Mouse (Mus musculus): Measurements from ENCODE around the gene Gm10912.
"Not testable (repeated sequence)": the region's sequence is repeated elsewhere in the genome, so short reads cannot be mapped to it uniquely, and the experiment has no call there.

Gm10912 gene

DNA sequence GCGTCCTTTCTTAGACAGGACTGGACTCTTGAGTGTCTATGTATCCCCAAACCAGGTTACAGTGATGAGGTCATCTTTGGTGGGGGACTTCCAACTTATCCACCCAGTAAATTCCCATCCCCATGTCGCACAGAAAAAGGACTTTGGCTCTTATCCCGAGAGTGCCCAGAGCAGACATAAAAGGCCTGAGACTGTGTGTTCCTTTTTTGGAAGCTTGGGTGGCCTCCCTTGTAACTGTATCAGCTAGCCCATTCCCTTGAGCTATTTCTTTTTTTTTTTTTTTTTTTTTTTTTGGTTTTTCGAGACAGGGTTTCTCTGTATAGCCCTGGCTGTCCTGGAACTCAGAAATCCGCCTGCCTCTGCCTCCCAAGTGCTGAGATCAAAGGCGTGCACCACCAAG lies at the start of gene Gm10912:
Gm10912 (plus strand) TSS at position 301 of the 400 bp plus-strand sequence.
- not testable (repeated sequence) for DNase-seq (ENCODE audit: low read depth, low spot score)

DNA sequence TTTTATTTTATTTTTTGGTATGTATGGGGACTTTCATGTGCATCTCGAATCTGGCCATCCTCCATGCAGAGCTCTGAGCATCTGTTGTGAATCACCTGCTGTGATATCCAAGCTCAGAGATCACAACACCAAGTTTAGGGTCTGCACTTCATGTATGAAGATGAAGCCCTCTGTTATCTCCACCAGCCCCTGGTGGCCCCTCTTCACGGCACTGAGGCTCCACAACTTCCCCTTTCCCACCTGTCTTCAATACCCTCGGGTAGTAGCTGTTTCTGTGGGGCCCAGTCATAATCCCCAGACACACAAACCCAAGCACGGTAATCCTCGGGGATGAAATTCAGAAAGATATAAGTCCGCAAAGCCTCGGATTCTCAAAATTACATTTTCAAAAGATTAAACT lies 42.5 kb upstream of the Gm10912 start:
- no peak for DNase-seq (ENCODE audit: low read depth, low spot score)

DNA sequence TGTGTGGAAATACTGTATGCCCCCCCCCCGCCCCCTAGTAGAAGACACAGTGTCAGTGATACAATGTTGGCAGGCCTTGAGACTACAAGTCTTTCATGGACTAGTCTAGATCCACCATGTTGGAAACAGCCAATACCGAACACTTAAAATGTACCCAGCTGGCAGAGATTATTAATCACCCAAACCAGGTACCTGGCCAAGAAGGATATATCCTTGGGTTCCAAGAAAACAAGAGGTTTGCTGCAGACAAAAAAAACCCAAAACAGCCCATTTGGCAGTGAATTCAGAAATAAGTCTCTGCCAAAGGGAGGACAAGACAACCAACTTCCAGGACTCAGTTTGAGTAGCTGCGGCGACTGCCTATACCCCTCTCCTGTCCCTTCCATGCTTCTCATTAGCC lies 41.0 kb upstream of the Gm10912 start:
- DNase-seq (ENCODE audit: low read depth, low spot score): no peak

GRCm38 (mm10) chr2:104027458-104028138 lies 38.0 kb upstream of the Gm10912 start, which contains the start of gene Fbxo3:
TSS of gene Fbxo3 (plus strand) at chr2:104027721.
- peak; percentile 78 for DNase-seq (ENCODE audit: low read depth, low spot score)

DNA sequence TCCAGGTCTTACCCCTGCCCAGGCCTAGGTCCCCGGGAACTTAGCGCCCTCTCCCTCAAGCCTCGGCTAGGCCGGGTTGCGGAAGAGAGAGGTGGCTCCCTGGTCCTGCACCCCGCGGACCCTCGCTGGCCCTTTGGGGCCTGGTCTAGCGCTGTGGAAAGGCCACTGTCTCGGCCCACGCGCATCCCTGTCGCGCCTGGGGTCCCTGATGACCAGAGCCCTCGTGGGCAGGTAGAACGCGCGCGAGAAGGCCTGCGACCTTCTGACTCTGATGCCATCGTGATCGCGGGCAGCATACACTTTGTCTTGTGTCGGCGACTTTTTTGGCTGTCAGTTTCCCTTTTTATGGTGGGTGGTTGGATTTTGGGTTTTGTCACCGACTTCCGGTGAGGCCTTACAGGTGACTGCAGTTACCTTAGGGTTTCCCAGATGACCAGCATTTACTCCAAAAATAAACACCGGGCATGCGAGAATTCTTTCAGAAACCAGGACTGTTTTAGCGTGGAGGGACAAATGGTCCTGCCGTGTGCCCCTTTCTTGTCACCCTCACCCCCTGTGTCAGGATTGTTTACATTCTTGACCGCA lies 37.4 kb upstream of the Gm10912 start, which contains the start of gene 4931422A03Rik:
4931422A03Rik (minus strand) TSS at position 223 of the 585 bp plus-strand sequence.
- DNase-seq (ENCODE audit: low read depth, low spot score): peak; percentile 34

DNA sequence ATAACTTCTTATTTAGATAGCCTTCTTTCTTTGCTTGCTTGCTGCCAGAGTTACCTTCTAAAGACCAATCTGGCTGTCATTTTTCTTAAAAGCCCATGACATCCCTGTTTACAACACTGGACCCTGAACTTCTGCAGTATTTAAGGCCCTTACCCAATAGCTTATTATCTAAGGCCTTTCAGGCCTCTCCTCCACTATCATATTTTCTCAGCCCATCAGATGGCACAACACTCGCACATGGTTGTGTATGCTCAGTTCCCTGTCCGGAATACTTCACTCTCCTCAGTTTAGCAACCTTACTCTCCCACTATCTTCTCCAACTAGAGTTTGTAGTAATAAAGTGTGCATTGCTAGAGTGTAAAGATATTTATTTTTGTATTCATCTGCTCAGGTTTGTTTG lies 36.6 kb upstream of the Gm10912 start:
- peak; percentile 27 for DNase-seq (ENCODE audit: low read depth, low spot score)

DNA sequence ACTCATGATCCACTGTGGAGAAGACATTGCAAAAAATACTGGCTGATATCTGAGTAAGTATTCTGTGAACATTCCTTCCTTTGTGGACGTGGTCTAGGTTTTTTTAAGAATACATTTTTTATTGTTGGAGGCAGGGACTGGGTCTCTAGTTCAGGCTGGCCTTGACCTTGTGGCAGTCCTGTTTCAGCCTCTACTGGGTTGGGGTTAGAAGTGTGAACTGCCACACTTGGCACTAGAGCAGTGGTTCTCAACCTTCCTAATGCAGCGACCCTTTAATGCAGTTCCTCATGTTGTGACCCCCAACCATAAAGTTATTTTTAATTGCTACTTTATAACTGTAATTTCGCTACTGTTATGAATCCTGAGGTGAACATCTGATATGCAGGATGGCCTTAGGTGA lies 35.2 kb upstream of the Gm10912 start:
- no peak for DNase-seq (ENCODE audit: low read depth, low spot score)

GRCm38 (mm10) chr2:104032056-104032455 lies 33.6 kb upstream of the Gm10912 start:
- DNase-seq (ENCODE audit: low read depth, low spot score): no peak

DNA sequence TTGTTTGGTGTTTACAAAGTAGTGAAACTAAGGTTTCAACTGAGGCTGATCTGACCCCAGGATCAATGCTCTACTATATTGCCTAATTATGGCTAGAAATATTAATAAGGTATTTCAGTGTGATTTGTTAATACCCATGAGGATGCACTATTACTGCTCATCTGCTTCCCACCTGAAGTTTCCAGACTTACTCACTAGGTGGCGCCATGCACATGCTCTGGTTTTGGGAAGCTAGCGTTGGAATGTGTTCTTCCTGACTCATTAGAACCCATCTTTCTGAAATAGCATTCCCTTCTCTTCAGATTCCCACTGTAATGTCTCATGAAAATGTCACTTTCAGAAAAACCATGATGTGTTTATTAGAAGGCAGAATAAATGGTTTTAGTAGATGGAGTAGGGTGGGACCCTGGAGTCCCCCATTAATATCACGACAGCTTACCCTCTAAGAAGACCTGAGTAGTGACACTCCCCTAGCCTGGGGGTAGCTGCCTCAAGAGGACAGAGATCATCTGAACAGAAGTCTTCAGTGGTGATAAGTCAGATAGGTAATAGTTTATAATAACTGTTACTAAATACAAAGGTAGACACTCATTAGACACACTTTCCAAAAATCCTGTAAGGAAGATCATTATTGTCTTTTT lies 30.7 kb upstream of the Gm10912 start:
- peak; percentile 79 for DNase-seq (ENCODE audit: low read depth, low spot score)

GRCm38 (mm10) chr2:104035595-104035994 lies 30.0 kb upstream of the Gm10912 start:
- DNase-seq (ENCODE audit: low read depth, low spot score): no peak

DNA sequence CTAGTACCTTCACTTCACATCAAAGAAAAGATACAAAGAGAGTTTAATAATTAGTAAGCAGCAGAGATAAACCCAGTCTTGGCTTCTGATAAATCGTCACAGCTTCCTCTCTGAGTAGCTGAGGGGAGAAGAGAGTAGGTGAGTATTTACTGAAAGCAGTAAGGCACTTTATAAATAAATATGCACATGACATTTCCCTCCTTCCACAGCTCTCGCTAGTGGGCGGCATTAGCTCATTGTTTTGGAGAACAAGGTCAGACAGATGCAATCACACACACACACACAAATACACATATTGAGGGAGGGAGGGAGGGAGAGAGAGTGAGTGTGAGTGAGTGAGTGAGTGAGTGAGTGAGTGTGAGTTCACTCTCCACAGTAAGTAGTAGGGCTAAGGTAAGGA lies 29.3 kb upstream of the Gm10912 start:
- no peak for DNase-seq (ENCODE audit: low read depth, low spot score)

- DNase-seq (ENCODE audit: low read depth, low spot score): no peak
Observed at GRCm38 (mm10) chr2:104038236-104038635, 27.4 kb upstream of the Gm10912 start.

- no peak for DNase-seq (ENCODE audit: low read depth, low spot score)
Observed at GRCm38 (mm10) chr2:104041632-104042031, 24.0 kb upstream of the Gm10912 start.

- no peak for DNase-seq (ENCODE audit: low read depth, low spot score)
Observed at GRCm38 (mm10) chr2:104042766-104043165, 22.9 kb upstream of the Gm10912 start.

- DNase-seq (ENCODE audit: low read depth, low spot score): no peak
Observed at GRCm38 (mm10) chr2:104043624-104044478, 21.8 kb upstream of the Gm10912 start.

DNA sequence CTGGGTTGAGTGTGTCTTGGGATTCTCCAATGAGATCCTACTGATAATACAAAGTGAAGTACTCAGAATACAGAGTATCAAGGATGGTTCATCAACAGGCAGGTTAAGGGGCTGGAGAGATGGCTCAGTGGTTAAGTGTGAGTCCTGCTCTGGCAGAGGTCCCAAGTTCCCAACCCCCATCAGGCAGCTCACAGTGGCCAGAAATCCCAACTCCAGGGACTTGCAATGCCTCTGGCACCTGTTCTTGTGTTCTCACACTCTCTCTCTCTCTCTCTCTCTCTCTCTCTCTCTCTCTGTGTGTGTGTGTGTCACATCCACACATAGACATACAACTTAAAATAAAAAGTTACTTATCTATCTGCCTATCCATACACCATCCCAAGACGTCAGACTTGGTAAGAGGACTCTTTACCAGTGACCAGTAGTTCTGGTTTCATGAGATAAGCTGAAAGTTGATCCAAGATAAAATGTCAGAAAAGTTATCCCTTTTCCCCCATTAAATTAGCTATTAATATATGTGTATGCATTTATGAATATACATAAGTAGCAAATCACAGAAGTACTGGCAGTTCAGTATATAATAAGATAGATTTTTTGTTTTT lies 21.0 kb upstream of the Gm10912 start:
- no peak for DNase-seq (ENCODE audit: low read depth, low spot score)

DNA sequence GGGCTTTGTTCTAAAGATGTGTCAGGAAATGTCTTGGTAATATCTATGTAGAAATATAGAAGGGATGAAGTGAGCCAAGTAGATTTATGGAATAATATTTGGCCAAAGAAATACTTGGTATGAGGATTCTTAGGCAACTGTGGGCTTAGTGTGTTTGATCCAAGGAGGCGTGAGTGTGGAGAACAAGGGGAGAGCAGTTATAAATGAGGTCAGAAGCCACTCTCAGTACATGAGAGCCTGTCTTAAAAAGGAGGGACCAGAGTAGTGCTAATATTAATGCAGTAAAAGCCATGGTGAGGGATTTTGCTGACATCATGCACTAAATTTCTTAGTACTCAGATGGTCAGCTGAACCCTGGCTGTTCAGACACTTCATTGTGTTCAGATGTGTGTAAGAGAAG lies 7.2 kb upstream of the Gm10912 start:
- DNase-seq (ENCODE audit: low read depth, low spot score): no peak

- DNase-seq (ENCODE audit: low read depth, low spot score): no peak
Observed at GRCm38 (mm10) chr2:104058954-104059353, 6.7 kb upstream of the Gm10912 start.

GRCm38 (mm10) chr2:104059786-104060185 lies 5.8 kb upstream of the Gm10912 start:
- DNase-seq (ENCODE audit: low read depth, low spot score): no peak

GRCm38 (mm10) chr2:104060996-104061395 lies 4.6 kb upstream of the Gm10912 start:
- DNase-seq (ENCODE audit: low read depth, low spot score): no peak

DNA sequence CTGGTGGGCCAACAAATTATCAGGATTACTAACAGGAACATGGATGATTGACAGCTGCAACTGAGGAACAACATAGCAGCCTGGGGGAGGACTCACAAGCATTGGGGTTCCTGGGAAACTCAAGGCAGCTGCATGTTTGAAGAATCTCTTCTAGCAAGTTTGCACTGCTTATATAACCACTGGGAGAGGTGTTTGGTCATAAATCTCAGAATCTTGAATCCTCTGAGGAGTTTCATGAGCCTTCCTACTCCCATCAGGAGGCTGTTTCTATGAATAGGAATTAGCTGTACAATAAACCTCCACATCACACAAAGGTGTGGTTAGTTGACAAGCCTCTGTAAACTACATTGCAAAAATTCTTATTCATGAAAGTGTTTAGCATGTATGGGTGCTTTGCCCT lies 3.0 kb upstream of the Gm10912 start:
- DNase-seq (ENCODE audit: low read depth, low spot score): no peak

Measured in c-Kit-negative CD71-positive TER-119-positive erythroid progenitor cells, embryonic 14.5 days (primary cell).